13 mouse cellular contexts compared by ENCODE assay signal in genomic region chr15:77833083-77833482, GRCm38 (mm10). TPM values are rescaled to one million over a fixed set of nuclear protein-coding genes. Genes with fewer than 3 reads are reported as not detected.
A peak's percentile ranks its signal among the peaks of the same experiment; 100 is the strongest.
DNase-seq lines count a peak whose midpoint lies in the region; ATAC-seq and TF ChIP-seq lines count a peak whose summit lies in the region.
"Had no signal": no experiment of that assay in that cellular context is flagged by ENCODE, and none has a peak within 500 bp of the region (broad histone marks: within the 10 kb centered on the region; RNA-seq: fewer than 3 reads in every experiment).

No protein-coding gene starts in this region.

- TF ChIP-seq EP300 in heart, adult 2 months (IDR thresholded peaks at IDR 0.05; ENCODE audit: insufficient read depth, low read depth, low read length) = no peak

- intact Hi-C loops in heart, adult 2 months (cut with DNase I) = no loop called here

- H3K4me2 ChIP-seq in intestine, postnatal 0 days (replicated peaks; ENCODE audit: low read depth) = peak overlapping the region; percentile 21; the same call in 1 of the 2 replicates
- H3K4me2 ChIP-seq in stomach, embryonic 15.5 days = peak overlapping the region; percentile 23; the same call in 1 of the 2 replicates
- H3K4me2 ChIP-seq: hindbrain, embryonic 14.5 days; neural tube, embryonic 12.5 days had no signal

- no peak for TF ChIP-seq POLR2A in heart, adult 2 months (IDR thresholded peaks at IDR 0.05; ENCODE audit: insufficient read depth, low read depth, low read length)

- peaks cover 61% of the 10 kb centered on the region for H3K4me1 ChIP-seq in heart, adult 2 months (ENCODE audit: control insufficient read depth, insufficient read depth, low read length)
- H3K4me1 ChIP-seq in megakaryocyte, embryonic 14.5 days = peaks cover 100% of the 10 kb centered on the region
- peaks cover 52% of the 10 kb centered on the region for H3K4me1 ChIP-seq in intestine, postnatal 0 days (replicated peaks; ENCODE audit: control insufficient read depth, insufficient read depth, low read length)
- peaks cover 80% of the 10 kb centered on the region for H3K4me1 ChIP-seq in stomach, embryonic 15.5 days

- H3K4me3 ChIP-seq in heart, adult 2 months = no peak overlapping the region
- peak overlapping the region; percentile 99 for H3K4me3 ChIP-seq in megakaryocyte, embryonic 14.5 days (replicated peaks)
- no peak overlapping the region for H3K4me3 ChIP-seq in intestine, postnatal 0 days (ENCODE audit: low read depth, low read length)
- H3K4me3 ChIP-seq in stomach, embryonic 15.5 days (replicated peaks) = no peak overlapping the region
- H3K4me3 ChIP-seq: midbrain, embryonic 10.5 days; neural tube, embryonic 12.5 days had no signal

- no peak for ATAC-seq in megakaryocyte, adult 5-6 weeks (ENCODE audit: poor library complexity, severe bottlenecking)
- peak; percentile 62 for ATAC-seq in intestine, postnatal 0 days
- peak; percentile 44 for ATAC-seq in stomach, embryonic 15.5 days (ENCODE audit: insufficient read depth, low FRiP score, low read depth)
- ATAC-seq: forebrain, postnatal 0 days had no signal

- TF ChIP-seq CTCF in heart, adult 2 months (IDR thresholded peaks at IDR 0.05) = no peak
- TF ChIP-seq CTCF in intestine, postnatal 0 days (IDR thresholded peaks at IDR 0.05; ENCODE audit: low read depth) = no peak

- H3K79me2 ChIP-seq in heart, adult 2 months (replicated peaks; ENCODE audit: control insufficient read depth, insufficient read depth, low read length) = peaks cover 28% of the 10 kb centered on the region

- peaks cover 42% of the 10 kb centered on the region for H3K36me3 ChIP-seq in heart, adult 2 months (ENCODE audit: control insufficient read depth, insufficient read depth, low read length)
- peaks cover 95% of the 10 kb centered on the region for H3K36me3 ChIP-seq in megakaryocyte, embryonic 14.5 days (replicated peaks; ENCODE audit: low read length)
- H3K36me3 ChIP-seq in intestine, postnatal 0 days (ENCODE audit: control insufficient read depth, insufficient read depth) = peaks cover 8% of the 10 kb centered on the region; the same call in 1 of the 2 replicates
- H3K36me3 ChIP-seq in stomach, embryonic 15.5 days = no peaks in the 10 kb centered on the region
- H3K36me3 ChIP-seq: neural tube, embryonic 12.5 days had no signal

- H3K27ac ChIP-seq in heart, adult 2 months = peak overlapping the region; percentile 5; the same call in 1 of the 2 replicates
- peak overlapping the region; percentile 50; the same call in 1 of the 2 replicates for H3K27ac ChIP-seq in intestine, postnatal 0 days (ENCODE audit: low read depth, low read length)
- peak overlapping the region; percentile 89 for H3K27ac ChIP-seq in stomach, embryonic 15.5 days
- H3K27ac ChIP-seq: hindbrain, embryonic 14.5 days; midbrain, embryonic 10.5 days; neural tube, embryonic 12.5 days had no signal

- DNase-seq in heart, adult 2 months = no peak
- DNase-seq in heart, postnatal 4 days = no peak
- no peak for DNase-seq in layer of hippocampus, adult 8-10 months (ENCODE audit: low spot score in 2 of 2)
- DNase-seq in right cerebral cortex, adult 18-20 months = no peak
- DNase-seq: forebrain, postnatal 0 days; left cerebral cortex, postnatal 4 days had no signal

- H3K9me3 ChIP-seq in megakaryocyte, embryonic 14.5 days = no peaks in the 10 kb centered on the region
- no peaks in the 10 kb centered on the region for H3K9me3 ChIP-seq in intestine, postnatal 0 days (ENCODE audit: control insufficient read depth)
- H3K9me3 ChIP-seq in stomach, embryonic 15.5 days = no peaks in the 10 kb centered on the region
- H3K9me3 ChIP-seq: midbrain, embryonic 10.5 days; neural tube, embryonic 12.5 days had no signal

- no peaks in the 10 kb centered on the region for H3K27me3 ChIP-seq in heart, adult 2 months (ENCODE audit: control insufficient read depth, insufficient read depth, low read length)
- H3K27me3 ChIP-seq in megakaryocyte, embryonic 14.5 days (replicated peaks) = no peaks in the 10 kb centered on the region
- no peaks in the 10 kb centered on the region for H3K27me3 ChIP-seq in intestine, postnatal 0 days (replicated peaks; ENCODE audit: control insufficient read depth, insufficient read depth, low read length)
- H3K27me3 ChIP-seq in stomach, embryonic 15.5 days (replicated peaks) = no peaks in the 10 kb centered on the region
- H3K27me3 ChIP-seq: neural tube, embryonic 12.5 days had no signal

- no peak overlapping the region for H3K9ac ChIP-seq in heart, adult 2 months (ENCODE audit: low read depth, low read length)
- no peak overlapping the region for H3K9ac ChIP-seq in intestine, postnatal 0 days (ENCODE audit: low read depth, low read length)
- H3K9ac ChIP-seq in stomach, embryonic 15.5 days = no peak overlapping the region
- H3K9ac ChIP-seq: forebrain, postnatal 0 days; hindbrain, embryonic 14.5 days; neural tube, embryonic 12.5 days had no signal

RNA-seq across cellular contexts. Expression of gene Myh9, which starts 8.9 kb away (rescaled TPM):
- total RNA-seq in heart, adult 2 months (2021) = 100 to 1,000 TPM in 1 of 2 experiments, 10 to 100 TPM in 1; 88.3 to 111 TPM
- 30.4 and 46.8 TPM in 2 replicates for polyA plus RNA-seq in heart, adult 2 months (2012; rRNA removed)
- 100 to 1,000 TPM; 219 to 228 TPM for total RNA-seq in heart, postnatal 4 days (2021)
- polyA plus RNA-seq in megakaryocyte, embryonic 14.5 days (2012; ENCODE audit: insufficient read depth, low replicate concordance) = 1,439 and 1,641 TPM in 2 replicates
- 464 and 549 TPM in 2 replicates for total RNA-seq in megakaryocyte, adult 5-6 weeks (2015)
- total RNA-seq in megakaryocyte, adult 5-6 weeks (2017) = 759 and 878 TPM in 2 replicates
- polyA plus RNA-seq in intestine, postnatal 0 days (2015; fragmentation: Nextera tagmentation; extraction: Ambion mirVana) = 25.7 and 27.7 TPM in 2 replicates
- 57.0 TPM in 2 replicates for polyA plus RNA-seq in stomach, embryonic 15.5 days (2015; fragmentation: Nextera tagmentation; extraction: Ambion mirVana)
- total RNA-seq in layer of hippocampus, adult 8-10 months (2022) = 100 to 1,000 TPM in 3 of 4 experiments, 10 to 100 TPM in 1; 89.0 to 116 (median 104) TPM

Comparison
In these comparisons a context has a peak if more than half of its experiments do, and no peak if none do; other contexts are left out.
1. H3K27ac ChIP-seq: peak in every context shown above with its lines; median percentile 89 in stomach, embryonic 15.5 days; 50 in intestine, postnatal 0 days; 5 in heart, adult 2 months.